Mouse (Mus musculus) heart, adult 8-10 months (tissue): ENCODE measurements around the gene Smurf1. TPM values are rescaled to one million over a fixed set of nuclear protein-coding genes. Genes with fewer than 3 reads are reported as not detected.

Experiments used
- DNase-seq: peaks from one replicate; pipeline ENCODE4 v3.0.0; 2022; ENCODE audit warnings: low spot score
- total RNA-seq, 4 experiments: library from RNA; stranded (reverse); gene quantifications; 2 replicates each; pipeline ENCODE4 v1.2.4; 2022

Smurf1 gene
- total RNA-seq, 4 experiments from 2014 or later: 29.5 to 34.9 (median 30.3) TPM

DNA sequence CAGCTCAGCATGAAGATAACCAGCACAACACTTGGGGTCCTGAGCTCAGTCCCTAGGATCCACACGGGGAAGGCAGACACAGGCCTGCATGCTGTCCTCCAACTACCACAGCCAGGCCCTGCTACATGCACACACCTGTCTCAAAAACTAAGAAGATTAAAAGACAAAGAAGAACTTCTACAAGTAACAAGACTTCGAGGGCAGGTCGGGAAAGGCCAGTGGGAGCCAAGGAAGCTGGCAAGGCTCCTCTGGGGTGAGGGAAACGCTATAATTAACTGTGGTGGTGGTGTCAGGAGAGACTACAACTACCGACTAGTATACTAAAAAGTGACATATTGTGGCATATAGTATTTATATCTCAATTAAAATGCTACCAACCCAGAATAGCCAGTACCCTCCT lies 49.8 kb downstream of the Smurf1 start:
- DNase-seq: no peak

GRCm38 (mm10) chr5:144914433-144914906 lies 51.2 kb downstream of the Smurf1 start:
- DNase-seq: no peak

GRCm38 (mm10) chr5:144913923-144914322 lies 51.7 kb downstream of the Smurf1 start:
- DNase-seq: peak; percentile 38

DNA sequence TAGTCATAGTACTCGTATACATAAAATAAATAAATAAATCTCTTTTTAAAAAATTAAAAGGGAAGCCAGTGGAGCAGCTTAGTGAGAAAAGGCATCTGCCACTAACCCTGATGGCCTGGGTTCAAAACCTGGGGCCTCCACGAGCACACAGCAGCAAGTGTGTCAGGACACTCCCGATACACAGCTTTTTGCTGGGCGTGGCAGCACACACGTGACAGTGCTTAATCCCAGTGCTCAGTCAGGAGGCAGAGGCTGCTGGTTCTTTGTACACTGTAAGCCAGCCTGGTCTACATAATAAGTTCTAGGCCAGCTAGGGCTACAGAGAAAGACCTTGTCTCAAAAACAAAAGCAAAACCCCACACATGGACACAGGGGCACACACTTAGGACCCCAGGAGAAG lies 52.3 kb downstream of the Smurf1 start:
- no peak for DNase-seq

DNA sequence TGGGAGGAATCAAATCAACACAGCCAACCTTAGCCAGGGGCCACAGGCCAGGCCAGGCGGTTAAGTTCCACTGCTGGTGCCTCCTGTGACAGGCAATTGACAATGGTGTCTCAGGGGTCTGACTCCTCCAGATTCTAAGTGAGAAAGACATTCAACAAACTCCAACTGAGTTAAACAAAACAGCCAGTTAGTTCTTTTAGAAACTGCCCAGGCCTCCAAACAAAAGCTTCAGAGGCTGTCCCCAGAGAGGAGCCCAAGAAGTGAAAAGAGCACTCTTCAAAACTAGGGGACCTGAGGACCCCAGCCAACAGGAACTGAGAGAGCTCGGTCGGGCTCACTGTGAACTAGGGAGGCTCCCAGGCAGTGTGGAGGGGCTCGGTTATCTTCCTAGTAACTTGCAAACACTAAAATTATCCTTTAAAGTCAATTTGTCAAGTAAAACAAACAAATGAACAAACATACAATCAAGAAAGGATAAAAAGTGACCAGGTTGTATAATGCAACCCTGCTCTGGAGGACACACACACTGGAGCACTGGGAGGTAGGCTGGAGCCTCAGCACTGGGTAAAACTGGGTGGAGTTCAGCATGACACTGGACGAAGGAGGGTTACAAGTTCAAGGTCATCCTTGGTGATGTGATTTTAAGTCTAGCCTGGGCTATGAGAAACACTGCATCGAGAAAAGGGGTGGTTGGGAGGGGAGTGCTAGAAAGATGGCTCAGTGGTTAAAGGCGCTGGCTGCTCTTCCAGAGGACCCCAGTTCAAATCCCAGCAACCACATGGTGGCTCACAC lies 52.9 kb downstream of the Smurf1 start:
- no peak for DNase-seq

DNA sequence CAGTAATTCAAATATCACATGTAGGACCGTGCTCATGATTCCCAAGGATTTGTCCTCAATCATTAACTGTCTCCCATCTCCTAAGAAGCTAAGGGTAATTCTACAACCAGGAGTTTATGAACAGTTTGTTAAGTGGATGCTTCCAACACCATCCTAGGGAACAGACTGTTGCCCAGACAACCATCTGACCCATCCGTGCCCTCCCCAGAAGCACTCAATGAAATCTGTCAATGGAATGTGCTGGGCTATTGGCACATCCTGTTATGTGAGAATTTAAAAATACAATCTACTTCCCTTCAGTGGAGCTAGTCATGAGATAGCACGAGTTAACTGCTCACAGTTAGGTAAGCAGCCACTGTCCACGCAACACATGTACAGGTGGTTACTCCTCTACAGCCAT lies 56.1 kb downstream of the Smurf1 start:
- DNase-seq: no peak

GRCm38 (mm10) chr5:144907591-144907990 lies 58.1 kb downstream of the Smurf1 start:
- DNase-seq: no peak

- no peak for DNase-seq
These were observed 61.1 kb downstream of the Smurf1 start for GRCm38 (mm10) chr5:144904356-144905134.

DNA sequence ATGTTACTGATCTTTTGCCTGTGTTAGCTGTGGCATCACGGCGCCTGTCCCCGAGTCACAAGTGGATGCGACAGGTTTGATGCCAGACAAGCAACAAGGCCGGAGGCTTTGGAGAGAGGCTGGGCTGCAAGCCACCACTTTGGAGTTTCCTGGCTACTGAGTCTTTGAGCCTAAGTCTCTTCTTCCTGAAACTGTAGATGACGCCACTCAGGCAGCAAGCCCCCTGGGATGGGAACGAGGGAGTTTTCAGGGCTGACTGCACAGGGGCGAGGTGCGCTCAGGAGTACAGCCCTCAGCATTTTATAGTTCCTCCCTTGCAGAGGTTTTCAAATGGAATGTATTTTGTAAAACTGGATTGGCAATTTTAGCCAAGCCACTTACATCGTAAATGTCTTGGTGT lies 63.9 kb downstream of the Smurf1 start:
- DNase-seq: no peak

GRCm38 (mm10) chr5:144901035-144901434 lies 64.6 kb downstream of the Smurf1 start:
- no peak for DNase-seq

- peak; percentile 54 for DNase-seq
These were observed 67.1 kb downstream of the Smurf1 start for GRCm38 (mm10) chr5:144898448-144899052.

- DNase-seq: no peak
These were observed 67.8 kb downstream of the Smurf1 start for GRCm38 (mm10) chr5:144897881-144898280.

DNA sequence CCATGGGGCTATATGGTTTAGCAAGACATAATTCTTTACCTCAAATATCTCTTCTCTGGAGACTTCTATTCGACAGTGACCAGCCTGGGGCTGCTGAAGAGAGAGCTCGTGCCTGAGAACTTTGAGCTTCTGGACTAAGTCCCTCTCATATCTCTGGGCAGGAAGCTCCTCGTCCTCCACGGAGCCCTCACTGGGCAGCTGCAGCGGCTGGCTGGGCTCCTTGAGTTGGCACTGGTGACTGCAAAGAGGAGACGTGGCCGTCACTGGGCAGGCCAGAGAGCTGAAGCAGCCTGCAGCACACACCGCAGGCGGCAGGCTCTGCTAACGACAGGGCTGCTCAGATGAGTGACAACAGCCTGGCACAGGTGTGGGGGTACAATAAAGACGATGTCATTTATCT lies 74.4 kb downstream of the Smurf1 start:
- no peak for DNase-seq

- no peak for DNase-seq
These were observed 79.5 kb downstream of the Smurf1 start for GRCm38 (mm10) chr5:144885968-144886650.

- no peak for DNase-seq
These were observed 80.9 kb downstream of the Smurf1 start for GRCm38 (mm10) chr5:144884629-144885217.

- no peak for DNase-seq
These were observed 83.8 kb downstream of the Smurf1 start for GRCm38 (mm10) chr5:144881670-144882399.

GRCm38 (mm10) chr5:144877021-144877420 lies 88.6 kb downstream of the Smurf1 start:
- no peak for DNase-seq

DNA sequence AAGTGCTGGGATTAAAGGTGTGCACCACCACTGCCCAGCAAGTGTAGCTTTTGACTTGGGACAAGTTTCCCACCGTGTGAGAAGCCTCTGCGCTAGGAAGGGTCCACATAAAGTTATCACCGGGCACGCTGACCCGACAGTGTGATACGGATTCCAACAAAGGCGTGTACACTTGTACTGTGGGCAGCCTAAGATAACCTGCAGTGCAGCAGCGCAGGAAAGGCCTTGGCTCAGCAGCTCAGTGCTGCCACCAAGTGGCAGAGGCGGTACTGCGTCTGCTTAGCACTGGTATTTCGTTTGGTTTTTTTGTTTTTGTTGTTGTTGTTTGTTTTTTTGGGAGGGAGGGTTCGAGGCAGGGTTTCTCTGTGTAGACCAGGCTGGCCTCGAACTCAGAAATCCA lies 89.8 kb downstream of the Smurf1 start:
- DNase-seq: peak; percentile 46

GRCm38 (mm10) chr5:144875227-144875626 lies 90.4 kb downstream of the Smurf1 start:
- no peak for DNase-seq

DNA sequence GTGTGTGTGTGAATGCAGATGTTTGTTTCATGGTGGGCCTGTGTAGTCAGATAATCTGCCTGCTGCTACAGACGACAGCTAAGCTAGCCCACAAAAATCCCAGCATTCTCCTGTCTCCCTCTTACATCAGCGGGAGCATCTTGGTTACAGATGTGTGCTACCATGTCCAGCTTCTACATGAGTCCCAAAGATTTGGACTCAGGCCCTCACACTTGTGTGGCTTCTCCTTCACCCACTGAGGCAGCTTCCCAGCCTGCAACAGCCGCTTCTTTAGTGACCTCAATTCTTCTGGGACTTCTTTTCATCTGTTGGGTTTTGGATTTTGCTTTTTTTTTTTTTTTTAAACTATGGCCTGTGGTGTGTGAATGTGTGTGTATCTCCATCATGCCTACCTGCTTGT lies 92.8 kb downstream of the Smurf1 start:
- DNase-seq: no peak

DNA sequence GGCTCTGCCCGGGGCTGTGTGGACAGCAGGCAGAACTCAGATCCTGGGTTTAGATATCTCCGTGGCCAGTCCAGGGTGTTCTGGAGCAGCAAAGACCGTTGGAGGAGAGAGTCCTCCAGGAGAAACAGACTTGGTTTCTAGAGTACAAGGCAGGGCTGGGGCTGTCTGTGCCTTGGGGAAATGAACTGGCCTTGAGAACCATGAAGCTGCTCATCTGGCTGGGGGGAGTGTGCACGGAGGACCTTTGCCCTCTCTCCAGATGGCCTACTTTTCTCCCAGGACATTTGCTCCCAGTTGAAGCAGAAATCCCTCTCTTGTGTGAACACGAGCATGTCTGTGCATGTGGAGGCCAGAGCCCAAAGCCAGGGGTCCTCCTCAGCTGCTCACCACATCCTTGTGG lies 93.3 kb downstream of the Smurf1 start:
- DNase-seq: peak; percentile 31
